Mouse (Mus musculus): ENCODE results near the gene Pdzd2. TPM values are rescaled to one million over a fixed set of nuclear protein-coding genes. Genes with fewer than 3 reads are reported as not detected.

Gene Pdzd2
- polyA plus RNA-seq, 1 experiment = 2.4 TPM

GRCm38 (mm10) chr15:12494084-12494483, 245.6 kb downstream of the Pdzd2 start:
- no peak overlapping the region for H3K27ac ChIP-seq (ENCODE audit: insufficient read depth, low read length)
- TF ChIP-seq CTCF (IDR thresholded peaks at IDR 0.05; ENCODE audit: borderline replicate concordance, insufficient read depth, low read length) (no peak), POLR2A (IDR thresholded peaks at IDR 0.05; ENCODE audit: low read depth, low read length) (no peak)
- no peaks in the 10 kb centered on the region for H3K4me1 ChIP-seq (ENCODE audit: control insufficient read depth, insufficient read depth, low read length)
- H3K4me3 ChIP-seq (ENCODE audit: insufficient read depth, low read length) = no peak overlapping the region

- no peak for TF ChIP-seq POLR2A (IDR thresholded peaks at IDR 0.05; ENCODE audit: low read depth, low read length)
- TF ChIP-seq CTCF (IDR thresholded peaks at IDR 0.05; ENCODE audit: borderline replicate concordance, insufficient read depth, low read length) = no peak
- Histone ChIP-seq H3K4me1 (ENCODE audit: control insufficient read depth, insufficient read depth, low read length) (no peaks in the 10 kb centered on the region), H3K4me3 (ENCODE audit: insufficient read depth, low read length) (no peak overlapping the region), H3K27ac (ENCODE audit: insufficient read depth, low read length) (no peak overlapping the region)
These were observed 246.5 kb downstream of the Pdzd2 start for GRCm38 (mm10) chr15:12493258-12493657.

- Histone ChIP-seq H3K4me3 (ENCODE audit: insufficient read depth, low read length) (no peak overlapping the region), H3K27ac (ENCODE audit: insufficient read depth, low read length) (no peak overlapping the region), H3K4me1 (ENCODE audit: control insufficient read depth, insufficient read depth, low read length) (no peaks in the 10 kb centered on the region)
- no peak for TF ChIP-seq POLR2A (IDR thresholded peaks at IDR 0.05; ENCODE audit: low read depth, low read length)
- TF ChIP-seq CTCF (IDR thresholded peaks at IDR 0.05; ENCODE audit: borderline replicate concordance, insufficient read depth, low read length) = no peak
These were observed 248.8 kb downstream of the Pdzd2 start for GRCm38 (mm10) chr15:12490969-12491368.

- H3K4me1 ChIP-seq (ENCODE audit: control insufficient read depth, insufficient read depth, low read length) = no peaks in the 10 kb centered on the region
- TF ChIP-seq POLR2A (IDR thresholded peaks at IDR 0.05; ENCODE audit: low read depth, low read length) (no peak), CTCF (IDR thresholded peaks at IDR 0.05; ENCODE audit: borderline replicate concordance, insufficient read depth, low read length) (no peak)
- H3K4me3 ChIP-seq (ENCODE audit: insufficient read depth, low read length) = no peak overlapping the region
- no peak overlapping the region for H3K27ac ChIP-seq (ENCODE audit: insufficient read depth, low read length)
These were observed 249.2 kb downstream of the Pdzd2 start for GRCm38 (mm10) chr15:12490527-12490926.

- TF ChIP-seq POLR2A (IDR thresholded peaks at IDR 0.05; ENCODE audit: low read depth, low read length) (no peak), CTCF (IDR thresholded peaks at IDR 0.05; ENCODE audit: borderline replicate concordance, insufficient read depth, low read length) (no peak)
- H3K4me1 ChIP-seq (ENCODE audit: control insufficient read depth, insufficient read depth, low read length) = no peaks in the 10 kb centered on the region
- no peak overlapping the region for H3K27ac ChIP-seq (ENCODE audit: insufficient read depth, low read length)
- no peak overlapping the region for H3K4me3 ChIP-seq (ENCODE audit: insufficient read depth, low read length)
These were observed 251.4 kb downstream of the Pdzd2 start for GRCm38 (mm10) chr15:12488316-12488715.

GRCm38 (mm10) chr15:12481261-12481660, 258.5 kb downstream of the Pdzd2 start:
- H3K4me1 ChIP-seq (ENCODE audit: control insufficient read depth, insufficient read depth, low read length) = peaks cover 3% of the 10 kb centered on the region; the same call in 1 of the 2 replicates
- no peak for TF ChIP-seq CTCF (IDR thresholded peaks at IDR 0.05; ENCODE audit: borderline replicate concordance, insufficient read depth, low read length)
- no peak overlapping the region for H3K27ac ChIP-seq (ENCODE audit: insufficient read depth, low read length)
- H3K4me3 ChIP-seq (ENCODE audit: insufficient read depth, low read length) = no peak overlapping the region

- Histone ChIP-seq H3K27ac (ENCODE audit: insufficient read depth, low read length) (no peak overlapping the region), H3K4me1 (ENCODE audit: control insufficient read depth, insufficient read depth, low read length) (peaks cover 3% of the 10 kb centered on the region; the same call in 1 of the 2 replicates), H3K4me3 (ENCODE audit: insufficient read depth, low read length) (no peak overlapping the region)
- TF ChIP-seq CTCF (IDR thresholded peaks at IDR 0.05; ENCODE audit: borderline replicate concordance, insufficient read depth, low read length) (no peak), POLR2A (IDR thresholded peaks at IDR 0.05; ENCODE audit: low read depth, low read length) (no peak)
These were observed 259.4 kb downstream of the Pdzd2 start for GRCm38 (mm10) chr15:12480369-12480768.

- H3K27ac ChIP-seq (ENCODE audit: insufficient read depth, low read length) = no peak overlapping the region
- TF ChIP-seq CTCF (IDR thresholded peaks at IDR 0.05; ENCODE audit: borderline replicate concordance, insufficient read depth, low read length) (no peak), POLR2A (IDR thresholded peaks at IDR 0.05; ENCODE audit: low read depth, low read length) (no peak)
- H3K4me1 ChIP-seq (ENCODE audit: control insufficient read depth, insufficient read depth, low read length) = peaks cover 3% of the 10 kb centered on the region; the same call in 1 of the 2 replicates
- H3K4me3 ChIP-seq (ENCODE audit: insufficient read depth, low read length) = no peak overlapping the region
These were observed 260.4 kb downstream of the Pdzd2 start for GRCm38 (mm10) chr15:12479326-12479725.

- no peaks in the 10 kb centered on the region for H3K4me1 ChIP-seq (ENCODE audit: control insufficient read depth, insufficient read depth, low read length)
- no peak overlapping the region for H3K27ac ChIP-seq (ENCODE audit: insufficient read depth, low read length)
- H3K4me3 ChIP-seq (ENCODE audit: insufficient read depth, low read length) = no peak overlapping the region
- no peak for TF ChIP-seq POLR2A (IDR thresholded peaks at IDR 0.05; ENCODE audit: low read depth, low read length)
- no peak for TF ChIP-seq CTCF (IDR thresholded peaks at IDR 0.05; ENCODE audit: borderline replicate concordance, insufficient read depth, low read length)
These were observed 266.1 kb downstream of the Pdzd2 start for GRCm38 (mm10) chr15:12473596-12473995.

GRCm38 (mm10) chr15:12472646-12473045, 267.1 kb downstream of the Pdzd2 start:
- Histone ChIP-seq H3K4me1 (ENCODE audit: control insufficient read depth, insufficient read depth, low read length) (no peaks in the 10 kb centered on the region), H3K27ac (ENCODE audit: insufficient read depth, low read length) (no peak overlapping the region), H3K4me3 (ENCODE audit: insufficient read depth, low read length) (no peak overlapping the region)
- TF ChIP-seq POLR2A (IDR thresholded peaks at IDR 0.05; ENCODE audit: low read depth, low read length) = no peak
- no peak for TF ChIP-seq CTCF (IDR thresholded peaks at IDR 0.05; ENCODE audit: borderline replicate concordance, insufficient read depth, low read length)

All from embryonic fibroblast, embryonic 13.5 days (primary cell).